Mouse (Mus musculus): ENCODE data around the gene Ikzf3.

GRCm38 (mm10) chr11:98495176-98495719, 50.6 kb downstream of the Ikzf3 start:
- TF ChIP-seq CTCF (conservative IDR thresholded peaks at IDR 0.05; ENCODE audit: insufficient read depth, insufficient read length, low read depth, low read length): no peak
- no peak for TF ChIP-seq POLR2A (IDR thresholded peaks at IDR 0.05; ENCODE audit: low read depth, low read length)

All from kidney, adult 2 months (tissue).